Mouse (Mus musculus) midbrain, embryonic 11.5 days (tissue): ENCODE results near the gene Baiap2l2. TPM values are rescaled to one million over a fixed set of nuclear protein-coding genes. Genes with fewer than 3 reads are reported as not detected.
"Not testable (repeated sequence)": the region's sequence is repeated elsewhere in the genome, so short reads cannot be mapped to it uniquely, and the experiment has no call there.

Experiments
- ATAC-seq: fragments of 200-750 bp; cut with Nextera tagmentation; 2 replicates; pipeline ENCODE4 v1.8.0; 2017; ENCODE audit warnings: moderate TSS enrichment, moderate library complexity; ENCODE audit not compliant: low FRiP score
- DNase-seq: peaks from one replicate; pipeline ENCODE4 v3.0.0; 2015; ENCODE audit warnings: low spot score; ENCODE audit errors: missing footprints
- H3K27ac ChIP-seq: fragments of 300-500 bp; sonication (generic); 2 replicates; pipeline ENCODE4 v1.5.1; 2014; ENCODE audit warnings: low read depth, low read length
- H3K27me3 ChIP-seq: fragments of 300-500 bp; sonication (generic); 2 replicates; pipeline ENCODE4 v1.6.1; 2014; ENCODE audit warnings: mild to moderate bottlenecking, low read length, moderate library complexity, mixed read lengths; ENCODE audit not compliant: control insufficient read depth, insufficient read depth
- H3K36me3 ChIP-seq: fragments of 300-500 bp; sonication (generic); 2 replicates; pipeline ENCODE4 v1.6.1; 2014; ENCODE audit warnings: mild to moderate bottlenecking, low read length, moderate library complexity, mixed read lengths; ENCODE audit not compliant: control insufficient read depth, insufficient read depth
- H3K4me1 ChIP-seq: fragments of 300-500 bp; sonication (generic); 2 replicates; pipeline ENCODE4 v1.6.1; 2014; ENCODE audit warnings: low read length; ENCODE audit not compliant: control insufficient read depth, insufficient read depth
- H3K4me2 ChIP-seq: fragments of 300-500 bp; sonication (generic); 2 replicates; pipeline ENCODE4 v1.6.1; 2014; ENCODE audit warnings: mild to moderate bottlenecking, moderate library complexity
- H3K4me3 ChIP-seq: fragments of 300-500 bp; sonication (generic); 2 replicates; pipeline ENCODE4 v1.5.1; 2014; ENCODE audit warnings: low read depth, low read length
- H3K9ac ChIP-seq: fragments of 300-500 bp; sonication (generic); 2 replicates; pipeline ENCODE4 v1.6.1; 2014; ENCODE audit warnings: low read length
- H3K9me3 ChIP-seq: fragments of 300-500 bp; sonication (generic); 2 replicates; pipeline ENCODE4 v1.6.1; 2016; ENCODE audit warnings: low read length; ENCODE audit not compliant: control insufficient read depth
- WGBS: fragments of 180-500 bp; shearing (Covaris S2); extraction: QIAGEN DNeasy Blood & Tissue Kit; methylation state at CpG from one replicate; pipeline ENCODE4 v1.1.7; 2014; 5-methylcytosine and 5-hydroxymethylcytosine counted together
- polyA plus RNA-seq: library from polyadenylated mRNA; unstranded; fragments of >200 nt; fragmentation: Nextera tagmentation; extraction: Ambion mirVana; gene quantifications from 2 replicates; pipeline ENCODE4 v1.2.1, GENCODE M21; 2014

Gene Baiap2l2
- polyA plus RNA-seq, 1 experiment from 2014 or later: 0.27 TPM

- Histone ChIP-seq H3K27ac (peak overlapping the region; percentile 25; the same call in 1 of the 2 replicates), H3K4me1 (peaks cover 7% of the 10 kb centered on the region), H3K4me2 (no peak overlapping the region), H3K36me3 (peaks cover 13% of the 10 kb centered on the region), H3K9ac (no peak overlapping the region), H3K9me3 (no peaks in the 10 kb centered on the region), H3K4me3 (no peak overlapping the region), H3K27me3 (no peaks in the 10 kb centered on the region)
- ATAC-seq (no peak), DNase-seq (no peak)
- WGBS: 78% methylated on average over 7 of the region's 7 CpGs
These were observed 41.1 kb downstream of the Baiap2l2 start for GRCm38 (mm10) chr15:79244071-79244893.

DNA sequence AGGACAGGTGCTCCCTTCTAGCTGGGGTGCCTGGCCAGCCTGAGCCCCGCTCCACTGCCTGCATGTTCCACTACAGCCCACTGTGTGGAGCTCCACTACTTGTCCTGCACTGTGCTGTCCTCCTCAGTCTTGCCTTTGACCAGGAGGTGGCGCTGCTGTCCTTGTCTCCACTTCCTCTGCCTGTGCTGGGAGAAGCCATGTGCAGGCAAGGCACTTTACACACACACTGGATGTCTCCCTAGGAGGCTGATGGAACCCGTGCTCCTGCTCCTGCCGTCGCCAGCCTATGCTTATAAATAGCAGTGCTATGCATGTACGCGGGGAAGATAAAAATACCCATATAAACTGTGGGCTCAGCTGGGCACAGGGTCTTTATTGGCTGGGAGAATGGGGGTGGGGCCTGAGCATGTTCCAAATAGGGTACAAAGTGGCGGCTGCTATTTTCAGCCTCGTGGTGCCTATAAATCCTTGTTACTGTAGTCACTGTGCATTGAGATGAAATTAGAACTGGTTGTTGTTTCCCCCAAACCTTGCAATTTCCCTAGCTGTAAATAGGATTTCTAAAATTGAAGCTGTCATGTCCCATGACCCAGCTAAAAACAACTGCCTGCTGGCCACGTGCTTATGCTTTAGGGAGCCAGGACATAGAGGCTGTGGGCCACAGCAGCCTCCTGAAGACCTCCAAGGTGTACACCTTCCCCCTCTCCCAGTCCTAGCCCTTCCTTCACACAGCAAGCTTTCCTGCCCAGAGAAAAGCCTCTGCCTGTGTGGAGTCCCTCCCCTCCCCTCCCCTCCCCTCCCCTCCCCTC, 41.9 kb downstream of the Baiap2l2 start:
- peak; percentile 96 for ATAC-seq
- H3K9ac ChIP-seq: no peak overlapping the region
- no peak overlapping the region for H3K4me2 ChIP-seq

GRCm38 (mm10) chr15:79242574-79243233, 42.6 kb downstream of the Baiap2l2 start:
- no peak overlapping the region for H3K4me2 ChIP-seq
- DNase-seq: peak; percentile 81
- H3K4me1 ChIP-seq: peaks cover 7% of the 10 kb centered on the region
- no peak overlapping the region for H3K9ac ChIP-seq
- H3K27me3 ChIP-seq: no peaks in the 10 kb centered on the region
- ATAC-seq: peak; percentile 51
- no peak overlapping the region for H3K27ac ChIP-seq
- H3K9me3 ChIP-seq: no peaks in the 10 kb centered on the region
- H3K36me3 ChIP-seq: peaks cover 10% of the 10 kb centered on the region
- WGBS: 75% methylated on average over 13 of the region's 13 CpGs
- no peak overlapping the region for H3K4me3 ChIP-seq

More for the DNA sequence above, 41.9 kb downstream of the Baiap2l2 start:
- Histone ChIP-seq H3K9me3 (no peaks in the 10 kb centered on the region), H3K27me3 (no peaks in the 10 kb centered on the region), H3K4me3 (no peak overlapping the region), H3K27ac (no peak overlapping the region), H3K36me3 (peaks cover 11% of the 10 kb centered on the region), H3K4me1 (peaks cover 7% of the 10 kb centered on the region)
- DNase-seq: peak; percentile 97
- 25% methylated on average over 10 of the region's 10 CpGs for WGBS

- no peaks in the 10 kb centered on the region for H3K27me3 ChIP-seq
- no peak overlapping the region for H3K27ac ChIP-seq
- H3K4me3 ChIP-seq: no peak overlapping the region
- no peak for ATAC-seq
- H3K36me3 ChIP-seq: peaks cover 7% of the 10 kb centered on the region
- 84% methylated on average over 6 of the region's 6 CpGs for WGBS
- H3K9ac ChIP-seq: no peak overlapping the region
- no peaks in the 10 kb centered on the region for H3K9me3 ChIP-seq
- no peaks in the 10 kb centered on the region for H3K4me1 ChIP-seq
- no peak for DNase-seq
- H3K4me2 ChIP-seq: no peak overlapping the region
These were observed 47.3 kb downstream of the Baiap2l2 start for GRCm38 (mm10) chr15:79238036-79238435.

DNA sequence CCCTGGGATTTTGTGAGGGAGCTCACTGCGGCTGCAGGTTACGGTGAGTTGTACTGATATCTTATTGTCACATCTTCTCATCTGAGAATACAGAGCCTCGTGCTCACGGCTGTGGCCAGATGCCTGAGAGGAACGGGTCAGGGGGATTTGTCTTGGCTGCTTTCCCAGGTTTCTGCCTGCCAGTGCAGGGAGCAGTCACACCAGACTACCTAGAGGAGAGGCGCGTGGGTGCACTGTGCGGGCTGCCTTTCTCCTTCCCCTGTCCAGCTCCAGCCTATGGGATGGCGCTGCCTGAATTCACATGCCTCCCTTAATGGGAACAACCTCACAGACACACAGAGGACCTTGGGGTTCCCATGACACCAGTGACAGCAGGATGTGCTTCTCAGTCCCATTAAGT, 50.1 kb downstream of the Baiap2l2 start:
- Histone ChIP-seq H3K36me3 (peaks cover 11% of the 10 kb centered on the region), H3K9me3 (no peaks in the 10 kb centered on the region), H3K4me1 (no peaks in the 10 kb centered on the region), H3K4me3 (no peak overlapping the region), H3K27me3 (no peaks in the 10 kb centered on the region), H3K4me2 (no peak overlapping the region), H3K27ac (no peak overlapping the region), H3K9ac (no peak overlapping the region)
- no peak for DNase-seq
- ATAC-seq: no peak
- 92% methylated on average over 9 of the region's 9 CpGs for WGBS

- Histone ChIP-seq H3K4me2 (peak within 1 kb of the TSS; percentile 98), H3K27me3 (no peaks in the 10 kb centered on the region), H3K9me3 (no peaks in the 10 kb centered on the region), H3K9ac (peak within 1 kb of the TSS; percentile 88), H3K4me1 (peaks cover 12% of the 10 kb centered on the region), H3K36me3 (0 out of 2 replicates have a peak, but pooled peaks cover 4% of the 10 kb centered on the region), H3K27ac (peak within 1 kb of the TSS; percentile 98), H3K4me3 (peak within 1 kb of the TSS; percentile 83)
- peak; percentile 99 for DNase-seq
- ATAC-seq: peak; percentile 89
- WGBS: 1% methylated on average over 51 of the region's 51 CpGs
These were observed 56.1 kb downstream of the Baiap2l2 start, which contains the start of the genes Pick1 and Gm49486 for GRCm38 (mm10) chr15:79229058-79229821. Gene Pick1 (plus strand): TSS chr15:79229173. Gene Gm49486 (plus strand): TSS chr15:79229391.

DNA sequence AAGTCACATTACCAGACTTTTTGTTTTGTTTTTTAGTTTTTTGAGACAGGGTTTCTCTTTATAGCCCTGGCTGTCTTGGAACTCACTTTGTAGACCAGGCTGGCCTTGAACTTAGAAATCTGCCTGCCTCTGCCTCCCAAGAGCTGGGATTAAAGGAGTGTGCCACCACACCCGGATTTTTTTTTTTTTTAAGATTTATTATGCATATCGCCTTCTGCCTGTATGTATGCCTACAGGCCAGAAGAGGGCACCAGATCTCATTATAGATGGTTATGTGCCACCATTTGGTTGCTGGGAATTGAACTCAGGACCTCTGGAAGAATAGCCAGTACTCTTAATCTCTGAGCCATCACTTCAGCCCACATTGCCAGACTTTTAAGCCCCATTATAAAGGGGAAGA, 59.6 kb downstream of the Baiap2l2 start:
- not testable (repeated sequence) for H3K9me3 ChIP-seq, H3K9ac ChIP-seq, H3K4me3 ChIP-seq, ATAC-seq, H3K36me3 ChIP-seq, H3K27me3 ChIP-seq, H3K27ac ChIP-seq, H3K4me2 ChIP-seq
- 74% methylated on average over 2 of the region's 2 CpGs for WGBS
- peaks cover 20% of the 10 kb centered on the region for H3K4me1 ChIP-seq
- DNase-seq: peak; percentile 59

DNA sequence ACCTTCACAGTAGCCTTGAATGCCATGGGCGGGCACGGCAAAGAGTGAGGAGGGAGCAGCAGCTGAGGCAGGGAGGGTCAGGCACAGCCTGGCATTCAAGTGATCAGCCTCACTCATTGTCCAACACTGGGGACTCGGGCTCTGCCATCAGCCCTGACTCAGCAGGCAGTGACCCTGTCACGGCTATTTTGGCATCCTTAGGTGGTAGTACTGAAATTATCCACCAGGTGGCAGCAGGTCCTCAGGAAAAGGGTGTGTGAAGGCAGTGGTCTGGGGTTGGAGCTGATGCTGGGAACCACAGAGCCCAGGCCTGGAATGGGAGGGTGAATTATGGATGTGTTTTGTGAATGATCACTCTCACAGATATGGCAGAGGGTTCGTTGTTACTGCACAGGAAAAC, 60.7 kb downstream of the Baiap2l2 start:
- H3K27ac ChIP-seq: no peak overlapping the region
- no peak overlapping the region for H3K4me3 ChIP-seq
- WGBS: 4% methylated on average over 5 of the region's 5 CpGs
- H3K27me3 ChIP-seq: no peaks in the 10 kb centered on the region
- ATAC-seq: peak; percentile 75
- DNase-seq: peak; percentile 100
- no peak overlapping the region; the same call in 1 of the 2 replicates for H3K4me2 ChIP-seq
- H3K36me3 ChIP-seq: no peaks in the 10 kb centered on the region
- peaks cover 15% of the 10 kb centered on the region for H3K4me1 ChIP-seq
- no peak overlapping the region for H3K9ac ChIP-seq
- no peaks in the 10 kb centered on the region for H3K9me3 ChIP-seq
